Mouse (Mus musculus): ENCODE results near the gene Kdm6b.
A peak's percentile ranks its signal among the peaks of the same experiment; 100 is the strongest.

The Kdm6b gene

DNA sequence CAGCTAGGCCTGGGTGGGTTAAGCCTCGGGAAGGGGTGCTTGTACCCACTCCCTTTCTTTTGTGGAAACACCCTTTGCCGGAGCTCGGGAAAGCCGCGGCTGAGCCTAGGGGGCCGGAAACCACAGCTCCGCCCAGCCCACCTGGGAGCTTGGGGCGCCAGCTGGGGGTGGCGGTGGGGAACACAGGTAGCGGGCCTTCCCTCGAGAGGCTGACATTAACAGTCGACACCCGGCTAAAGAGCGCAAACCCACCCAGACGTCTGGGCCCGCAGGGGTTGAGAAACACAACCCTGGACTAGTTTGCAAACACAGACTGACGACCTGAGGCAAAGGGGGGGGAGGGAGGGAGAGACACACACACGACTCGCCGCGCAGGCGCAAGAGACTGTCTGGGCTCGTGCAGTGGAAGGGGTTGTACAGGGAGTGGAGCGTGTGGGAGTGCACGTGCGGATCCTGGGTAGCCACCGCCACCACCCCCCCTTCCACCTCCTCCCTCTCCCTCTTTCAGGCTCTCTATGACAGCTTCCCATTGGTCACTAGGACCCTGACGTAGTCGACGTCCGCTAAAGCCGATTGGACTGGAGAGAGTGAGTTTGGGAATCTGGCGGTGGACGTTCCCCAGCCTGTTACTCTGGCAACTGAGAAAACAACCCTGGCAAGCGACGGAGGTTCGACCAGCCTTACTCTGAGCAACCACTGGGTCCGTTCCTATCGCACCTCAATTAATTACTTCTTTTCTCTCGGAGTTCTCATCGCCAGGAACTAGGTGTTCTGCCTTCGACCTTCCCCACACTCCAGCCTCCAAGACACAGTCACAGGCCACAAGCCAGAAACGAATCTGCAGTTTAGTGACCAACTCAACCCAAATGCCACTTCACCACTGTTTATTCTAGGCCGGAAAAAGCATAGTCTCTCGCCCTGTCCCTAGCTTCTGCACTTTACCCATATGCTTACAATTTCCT lies 5.3 kb upstream of the Kdm6b start:
- peak; percentile 95 to 96 for DNase-seq

DNA sequence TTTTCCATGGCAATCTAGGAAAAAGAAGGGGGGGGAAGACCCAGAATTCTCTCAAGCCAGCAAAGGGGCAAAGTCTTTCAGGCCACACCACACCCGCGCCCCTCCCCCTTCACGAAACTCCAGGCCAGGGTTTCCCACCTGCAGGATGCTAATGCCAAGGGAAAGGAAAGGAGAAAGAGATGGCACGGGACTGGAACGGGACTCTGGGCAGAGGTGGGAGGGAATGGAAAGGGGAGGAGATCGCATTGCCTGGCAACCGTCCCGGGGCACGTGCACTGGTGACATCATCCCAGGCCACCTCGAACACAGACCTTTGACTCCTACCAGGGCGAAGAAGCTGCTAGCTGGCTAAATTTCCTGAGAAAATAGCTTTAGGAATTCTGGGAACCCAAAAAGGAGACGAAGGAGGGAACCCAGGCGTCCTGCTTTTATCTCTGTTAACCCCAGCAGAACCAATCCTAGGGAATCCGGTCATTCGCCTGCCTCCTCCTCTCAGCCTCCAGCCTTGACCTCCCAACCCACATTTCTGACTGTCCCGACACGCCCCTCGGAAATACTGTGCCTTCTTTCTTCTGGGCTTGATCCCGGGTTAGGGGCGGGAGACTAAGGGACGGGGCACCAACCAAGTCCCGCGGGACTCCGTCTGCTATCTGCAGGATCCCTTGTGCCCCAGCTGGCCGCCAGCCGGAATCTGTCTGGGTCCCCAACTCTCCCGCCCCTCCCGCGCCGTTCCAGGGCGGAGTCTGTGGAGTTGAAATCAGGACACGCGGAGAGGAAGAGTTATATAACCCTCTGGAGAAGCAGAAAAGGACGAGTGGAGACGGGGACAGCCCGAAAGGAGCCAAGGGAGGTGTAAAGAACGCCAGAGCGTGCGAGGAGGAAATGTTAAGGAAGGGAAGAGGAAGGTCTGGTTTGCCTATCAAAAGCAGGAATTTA lies 4.2 kb upstream of the Kdm6b start:
- peak; percentile 99 to 100 for DNase-seq

DNA sequence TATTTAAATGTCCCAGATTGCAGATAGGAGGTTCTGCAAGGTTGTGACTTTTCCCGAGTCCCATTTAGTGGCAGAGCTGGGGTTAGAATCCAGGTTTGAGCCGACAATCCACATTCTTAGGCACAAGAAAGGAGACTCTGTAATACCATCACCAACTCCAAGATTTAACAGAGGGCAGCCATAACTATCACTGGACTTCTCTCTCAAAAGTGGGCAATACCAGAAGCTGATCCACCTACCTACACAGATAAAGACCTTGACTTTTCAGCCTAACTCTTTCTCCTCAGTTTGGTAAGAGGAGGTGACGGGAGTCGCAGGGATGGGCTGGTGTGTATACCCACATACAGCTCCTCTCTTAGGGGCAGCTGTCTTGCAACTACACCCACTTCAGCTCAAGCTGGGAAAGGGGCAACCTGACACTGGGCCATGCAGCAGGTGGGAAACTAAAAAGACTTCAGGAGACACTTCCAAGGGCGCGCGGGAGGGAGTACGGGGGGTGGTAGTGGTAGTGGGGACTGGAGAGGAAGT lies 3.5 kb upstream of the Kdm6b start:
- DNase-seq, result no peak

DNA sequence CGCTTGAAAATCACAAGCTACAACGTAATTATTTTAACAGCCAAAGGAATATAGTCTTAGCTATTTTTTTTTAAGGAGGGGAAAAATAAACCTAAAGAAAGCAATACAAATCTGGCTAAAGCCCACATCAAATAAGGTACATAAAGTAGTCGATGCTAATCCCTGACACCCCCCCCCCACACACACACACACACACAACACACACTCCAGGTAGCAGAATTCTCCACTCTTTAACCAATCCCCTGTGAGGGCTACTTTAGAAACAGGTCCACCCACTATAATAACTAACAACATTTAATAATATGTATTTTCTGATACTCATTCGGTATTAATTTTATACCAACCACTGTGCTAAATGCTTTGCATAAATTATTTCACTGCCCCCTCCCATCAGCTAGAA lies 3.0 kb upstream of the Kdm6b start:
- DNase-seq, result peak in 1 of 2 experiments; percentile 18

DNA sequence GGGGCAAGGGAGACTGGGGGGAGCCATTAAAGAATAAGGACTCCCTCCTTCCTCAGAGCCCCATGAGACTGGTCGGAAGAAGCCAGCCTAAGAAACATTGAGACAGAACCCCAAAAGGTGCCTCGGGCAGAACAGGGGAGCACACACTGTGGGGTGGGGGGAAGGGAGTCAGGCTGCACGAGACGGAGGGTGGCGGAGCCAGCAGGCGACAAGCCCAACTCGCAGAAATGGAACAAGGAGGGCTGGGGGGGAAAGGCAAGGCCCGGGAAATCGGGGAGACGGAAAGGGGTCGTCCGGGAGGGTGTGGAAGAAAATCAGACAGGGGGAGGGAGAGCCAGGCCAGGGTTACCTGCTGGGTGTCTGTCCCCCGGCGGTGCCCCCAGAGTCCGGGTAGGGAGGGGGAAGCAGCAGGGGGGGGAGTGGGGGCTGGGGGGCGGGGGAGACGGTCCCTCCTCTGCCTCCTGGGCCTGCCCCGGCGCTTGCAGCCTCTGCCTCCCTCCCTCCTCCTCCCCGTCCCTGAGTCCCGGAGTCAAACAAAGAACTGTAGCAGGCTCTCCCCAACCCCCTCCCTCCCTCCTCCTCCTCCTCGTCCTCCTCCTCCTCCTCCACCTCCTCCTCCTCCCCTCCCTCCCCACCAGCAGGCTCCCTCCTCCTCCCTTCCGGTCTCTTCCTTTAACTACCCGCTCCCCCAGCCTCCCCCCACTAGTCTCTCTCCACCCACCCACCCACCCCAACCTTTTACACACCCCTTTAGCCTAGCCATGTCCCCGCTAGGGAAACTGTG lies 2.4 kb upstream of the Kdm6b start:
- DNase-seq, result peak; percentile 81 to 82

DNA sequence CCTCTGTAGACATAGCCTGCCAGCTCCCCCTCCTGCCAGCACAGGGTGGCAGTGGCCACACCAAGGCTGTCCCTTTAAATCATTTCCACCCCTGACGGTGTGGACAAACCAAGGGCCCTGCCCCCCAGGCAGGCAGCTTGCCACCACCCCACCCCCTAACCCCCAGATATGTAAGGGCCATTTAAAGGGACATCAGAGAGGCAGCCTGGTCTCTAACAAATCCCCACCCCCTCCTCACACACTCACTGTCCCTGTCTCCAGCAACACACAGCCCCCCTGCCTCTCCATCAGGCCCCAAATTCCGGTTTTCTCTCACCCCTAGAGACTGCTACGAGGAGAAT lies 1.8 kb upstream of the Kdm6b start:
- DNase-seq, result peak; percentile 87 to 90

DNA sequence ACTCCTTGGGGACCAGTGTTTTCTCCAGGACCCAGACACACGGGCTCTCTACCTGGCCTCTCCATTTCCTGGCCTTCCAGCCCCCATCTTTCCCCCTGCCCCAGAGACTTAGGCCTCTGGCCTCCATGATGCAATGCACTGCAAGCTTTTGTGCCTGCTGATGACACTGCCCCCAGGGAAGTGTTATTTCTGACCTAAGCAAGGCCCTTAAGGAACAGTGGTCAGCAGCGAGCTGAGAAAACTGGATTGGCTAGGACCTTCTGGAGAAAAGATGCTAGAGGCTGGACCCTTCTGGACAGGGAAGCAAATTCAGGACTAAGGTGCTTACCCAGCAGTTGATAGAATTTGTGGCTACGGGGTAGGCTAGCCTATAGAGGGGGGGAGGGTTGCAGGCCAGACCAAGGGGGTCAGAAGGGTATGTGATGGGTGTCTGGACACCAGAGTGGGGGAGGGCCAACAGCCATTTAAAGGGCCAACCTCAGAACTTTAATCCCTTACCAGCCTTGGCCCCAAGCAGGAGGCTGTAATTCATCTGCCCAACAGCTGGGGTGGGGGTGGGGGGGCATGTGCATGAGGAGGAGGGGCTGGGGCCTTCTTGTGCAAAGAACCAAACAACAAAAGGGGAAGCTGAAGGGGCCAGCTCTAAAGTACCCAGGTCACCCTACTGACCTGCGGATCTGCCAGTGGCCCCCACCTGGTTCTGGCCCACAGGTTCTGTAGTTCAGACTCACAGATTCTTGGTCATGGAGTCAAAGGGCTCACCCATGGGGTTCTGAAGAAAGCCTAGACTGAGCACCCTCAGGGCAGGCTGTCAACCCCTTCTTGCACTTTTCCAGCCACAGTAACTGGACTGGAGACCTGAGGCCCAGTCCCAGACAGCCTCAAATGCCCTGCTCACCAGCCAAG lies 1.2 kb upstream of the Kdm6b start:
- DNase-seq, result peak; percentile 34 to 37

DNA sequence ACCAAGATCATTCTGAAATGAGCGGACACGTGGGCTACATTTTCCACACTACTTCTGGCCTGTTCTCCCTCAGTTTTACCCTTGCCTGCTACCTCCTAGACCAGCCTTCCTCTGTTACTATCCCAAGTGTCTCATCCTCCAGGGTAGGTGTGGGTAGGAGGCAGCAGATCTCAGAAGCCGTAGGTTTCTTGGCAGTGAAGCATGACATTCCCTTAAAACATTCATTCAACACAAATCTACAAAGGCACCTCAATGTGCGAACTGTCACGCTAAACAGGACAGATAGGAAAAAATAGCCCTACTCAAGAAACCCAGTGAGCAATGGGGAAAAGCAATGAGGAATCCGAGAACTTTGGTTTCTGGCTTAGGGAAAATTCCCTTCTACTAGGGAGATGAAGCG lies 927 bp downstream of the Kdm6b start:
- DNase-seq, result no peak

DNA sequence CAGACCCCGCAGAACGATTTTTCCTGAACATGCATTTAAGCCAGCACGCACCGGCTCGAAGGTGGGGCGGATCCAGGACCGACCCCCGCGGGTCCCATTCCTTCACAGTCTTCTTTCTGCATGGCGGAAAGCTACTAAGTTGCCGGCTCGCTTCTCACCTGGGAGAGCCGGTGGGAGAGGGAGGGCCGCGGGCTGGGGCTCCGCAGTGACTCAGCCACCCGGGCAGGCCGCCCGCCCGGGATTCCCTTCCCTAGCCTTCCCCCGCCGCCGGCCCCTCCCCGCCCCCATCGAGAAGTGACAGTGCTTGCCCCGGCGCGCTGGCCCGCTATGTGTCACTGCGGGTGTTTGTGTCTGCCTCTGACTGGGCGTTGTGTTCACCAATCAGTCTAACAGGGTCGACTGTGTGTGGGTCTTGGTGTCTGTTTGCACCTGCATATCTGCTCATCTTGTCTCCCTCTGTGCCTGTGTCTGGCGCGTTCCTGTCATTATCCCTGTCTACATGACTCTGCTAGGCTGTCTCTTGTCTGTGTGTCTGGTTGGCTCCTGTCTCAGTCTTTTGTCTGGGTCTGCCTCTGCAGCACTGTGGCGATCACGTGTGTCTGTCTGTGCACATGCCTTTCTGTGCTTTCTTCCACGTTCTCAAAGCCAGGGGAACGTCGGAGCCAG lies 1.8 kb downstream of the Kdm6b start:
- peak; percentile 64 to 73 for DNase-seq

DNA sequence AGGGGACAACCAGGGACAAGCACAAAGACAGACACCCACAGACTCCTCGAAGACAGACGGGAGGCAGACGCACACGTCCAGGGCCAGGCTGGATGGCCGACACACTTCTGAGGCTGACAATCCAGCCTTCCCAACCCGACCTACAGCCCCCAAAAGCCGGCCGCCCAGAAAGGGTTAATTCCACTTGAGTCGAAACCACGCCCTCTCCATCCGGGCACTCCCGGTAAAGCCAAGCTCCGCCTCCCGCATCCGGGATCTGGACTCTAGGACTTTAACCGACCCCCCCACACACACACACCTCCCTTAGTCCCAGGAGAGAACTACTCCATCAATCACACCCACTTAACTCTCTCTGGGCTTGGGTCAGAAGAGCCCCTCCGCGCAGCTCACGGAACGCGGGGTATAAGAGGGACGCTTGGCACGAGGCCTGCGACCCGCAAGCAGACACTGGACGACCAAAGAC lies 2.4 kb downstream of the Kdm6b start:
- peak; percentile 97 to 99 for DNase-seq

DNA sequence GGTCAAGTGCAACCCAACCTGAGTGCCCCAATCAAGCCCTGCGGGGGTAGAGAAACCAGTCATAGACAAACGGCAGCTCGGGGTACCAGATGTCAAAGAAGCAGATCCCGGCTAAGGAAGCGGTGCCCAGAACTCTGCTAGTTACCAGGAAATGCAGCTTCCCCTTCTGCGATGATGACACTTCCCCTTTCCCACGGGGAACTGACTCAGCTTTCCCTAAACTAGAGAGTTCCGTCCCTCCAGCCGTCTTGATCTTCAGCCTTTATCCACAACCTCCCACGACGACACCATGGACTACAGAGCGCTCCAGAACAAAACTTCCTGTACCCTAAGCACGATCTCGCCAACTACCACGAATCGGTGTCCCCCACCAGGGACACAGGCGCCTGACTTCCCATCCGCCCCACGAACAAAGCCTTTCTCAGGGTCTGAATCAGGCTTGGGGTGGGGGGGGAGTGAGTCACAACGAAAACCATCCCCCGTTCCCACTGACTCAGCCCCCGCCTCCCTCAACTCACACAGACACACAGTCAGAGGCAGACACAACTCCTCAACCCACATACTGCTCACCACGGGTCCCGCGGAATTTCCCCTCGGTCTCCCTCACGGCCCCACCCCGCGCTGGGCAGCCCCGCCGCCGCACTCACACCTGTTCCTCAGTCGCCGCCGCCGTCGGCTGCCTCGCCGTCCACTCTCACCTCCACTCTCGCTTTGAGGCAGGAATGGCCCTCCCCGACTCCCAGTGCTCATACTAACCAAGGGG lies 3.0 kb downstream of the Kdm6b start:
- peak in 1 of 2 experiments; percentile 70 for DNase-seq

DNA sequence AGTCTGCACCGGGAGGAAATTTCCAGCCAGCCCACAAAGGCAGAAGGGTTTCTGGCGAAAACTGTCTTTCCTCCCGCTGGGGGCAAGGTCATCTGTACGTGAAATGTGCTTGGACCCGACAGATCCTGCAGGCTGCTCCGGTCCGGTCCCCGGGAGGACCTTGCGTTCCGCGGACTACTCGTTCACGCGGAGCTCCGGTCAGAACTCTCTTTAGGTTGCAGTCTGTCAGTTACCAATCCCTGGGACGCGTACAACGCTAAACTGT lies 3.5 kb downstream of the Kdm6b start:
- no peak for DNase-seq

DNA sequence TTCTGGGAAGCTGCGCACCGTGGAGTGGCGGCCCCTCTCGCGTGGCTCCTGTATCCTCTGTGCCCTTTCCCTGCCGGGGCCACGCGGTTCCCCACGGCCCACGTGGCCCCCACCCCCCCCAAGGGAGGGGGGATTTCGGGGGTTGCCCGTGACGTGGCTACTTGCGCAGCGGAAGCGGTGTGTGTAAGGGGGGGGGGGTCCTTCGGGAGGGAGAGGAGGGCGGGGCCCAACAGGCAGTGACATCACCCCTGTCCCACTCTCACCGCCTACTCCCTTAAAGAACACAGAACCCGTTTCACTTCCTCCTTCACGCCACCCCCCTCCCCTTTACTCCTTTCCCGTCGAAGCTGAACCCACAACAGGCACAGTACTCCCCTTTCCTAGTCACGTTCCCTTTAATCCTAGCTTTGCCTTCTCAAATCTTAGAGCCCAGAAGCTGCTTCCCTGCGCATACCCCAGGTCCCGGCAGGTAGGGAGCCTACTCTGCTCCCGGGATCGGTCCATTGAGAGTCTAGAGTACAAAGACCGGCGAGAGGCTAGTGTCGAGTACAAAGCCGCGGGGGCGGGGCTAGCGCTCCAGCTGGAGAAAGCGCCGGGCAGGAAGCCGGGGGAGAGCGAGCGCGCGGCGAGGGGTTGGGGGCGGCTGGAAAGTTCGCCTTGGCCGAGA lies 4.0 kb downstream of the Kdm6b start:
- DNase-seq, result peak; percentile 80 to 84

DNA sequence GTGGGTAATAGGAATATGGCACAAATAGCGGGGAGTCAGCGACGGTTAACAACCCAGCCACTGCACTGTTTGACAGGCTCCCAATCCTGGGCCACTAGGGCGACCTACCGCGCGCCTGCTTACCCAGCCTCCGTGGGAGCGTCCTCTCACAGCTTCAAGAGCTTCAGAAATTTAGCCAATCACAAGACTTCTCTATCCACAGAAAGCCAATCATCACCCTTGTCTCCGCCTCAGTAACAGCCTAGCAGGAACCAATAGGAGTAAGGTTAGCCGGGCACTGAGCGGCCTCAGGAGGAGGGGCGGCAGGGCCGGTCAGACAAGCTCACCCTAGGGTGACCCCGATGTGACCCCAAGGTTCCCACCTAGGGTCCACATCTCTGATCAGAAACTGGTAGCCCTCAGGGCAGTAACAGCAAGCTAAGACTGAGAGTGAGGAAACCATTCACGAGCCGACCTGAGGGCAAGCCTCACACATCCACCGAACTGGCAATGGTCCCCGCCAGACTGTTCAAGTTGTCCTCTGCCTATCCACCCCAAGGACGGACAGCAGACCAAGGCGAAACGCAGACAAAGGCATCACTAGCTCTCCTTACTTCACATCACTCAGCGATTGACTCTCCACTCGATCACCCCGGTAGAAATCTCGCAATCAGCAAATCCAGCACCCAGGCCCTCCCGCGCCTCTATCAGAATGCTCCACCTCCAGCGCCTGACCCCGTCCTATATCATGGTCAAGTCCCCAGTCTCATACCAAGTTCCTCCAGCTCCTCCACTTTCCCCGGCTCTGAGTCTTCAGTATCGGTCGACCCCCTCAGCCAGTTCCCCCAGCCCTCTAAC lies 4.7 kb downstream of the Kdm6b start:
- DNase-seq, result peak; percentile 81 to 85

DNA sequence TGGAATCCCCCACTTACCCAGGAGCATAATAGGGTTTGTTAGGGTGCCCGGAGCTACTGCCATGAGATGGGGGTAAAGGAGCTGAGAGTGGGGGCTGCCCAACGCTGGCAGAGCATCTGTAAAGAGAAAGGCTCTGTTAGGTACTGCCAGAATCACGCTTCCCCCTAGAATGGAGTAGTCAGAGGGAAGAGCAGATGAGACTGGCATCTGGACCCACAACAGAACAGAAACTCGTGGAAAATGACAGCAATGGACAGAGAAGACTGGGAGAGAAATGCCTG lies 5.8 kb downstream of the Kdm6b start:
- DNase-seq, result no peak

DNA sequence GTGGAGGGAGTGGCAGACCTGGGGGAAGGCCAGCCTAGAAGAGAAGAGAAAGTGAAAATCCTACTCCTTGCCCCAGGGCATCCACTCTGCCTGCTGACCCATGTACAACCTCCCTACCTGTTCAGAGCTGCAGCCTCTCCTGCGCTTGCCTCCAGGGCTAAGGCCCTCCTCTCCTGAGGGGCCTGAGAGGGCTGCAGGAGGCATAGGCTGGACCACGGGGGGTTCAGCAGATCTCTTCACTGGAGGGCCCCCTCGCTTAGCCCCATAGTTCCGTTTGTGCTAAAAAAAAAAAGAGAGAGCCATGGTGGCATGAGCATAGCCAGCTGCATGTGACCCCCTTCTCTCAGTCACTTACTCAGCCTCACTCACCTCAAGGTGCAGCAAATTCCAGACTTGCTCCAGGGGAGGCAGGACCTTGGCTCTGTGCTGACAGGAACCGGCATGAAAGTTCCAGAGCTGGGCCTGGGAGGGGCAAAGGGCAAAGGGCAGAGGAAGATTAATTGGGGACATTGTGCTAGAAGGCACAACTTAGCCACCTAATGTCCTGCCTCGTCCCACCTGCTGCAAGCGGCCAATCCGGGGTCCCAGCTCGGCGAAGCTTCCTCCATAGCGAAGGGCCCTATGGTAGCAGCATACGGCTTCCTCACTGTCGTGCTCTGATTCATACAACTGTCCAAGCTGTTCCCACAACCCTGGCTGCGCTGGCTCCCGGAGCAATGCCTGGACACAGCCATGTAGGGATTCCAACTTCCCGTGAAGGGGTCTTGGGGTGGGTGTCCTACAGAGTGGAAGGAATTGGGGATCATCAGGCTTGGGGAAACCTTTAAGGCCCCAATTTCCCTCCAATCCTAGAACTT lies 6.4 kb downstream of the Kdm6b start:
- peak in 1 of 2 experiments; percentile 11 for DNase-seq

DNA sequence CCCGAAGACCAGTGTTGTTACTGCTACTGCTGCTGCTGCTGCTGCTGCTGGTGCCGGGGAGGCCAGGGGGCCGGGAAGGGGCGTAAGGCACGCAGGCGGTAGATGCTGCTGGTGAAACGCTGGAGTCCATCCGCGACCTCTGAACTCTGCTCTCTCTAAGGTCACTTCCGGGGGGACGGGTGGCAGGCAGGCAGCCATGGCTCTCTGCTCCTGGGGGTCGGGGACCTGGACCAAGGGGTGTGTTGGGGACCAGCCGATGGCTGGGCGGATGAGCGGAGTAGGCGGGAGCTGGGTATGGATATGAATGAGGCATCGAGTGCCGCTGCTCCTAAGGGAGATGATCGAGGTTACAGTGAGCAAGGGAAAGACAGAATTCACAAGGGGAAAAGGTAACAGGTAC lies 7.2 kb downstream of the Kdm6b start:
- DNase-seq, result no peak

All from cerebellum, postnatal 14 days (tissue).